18 mouse cellular contexts compared by ENCODE assay signal in genomic region chr8:127371326-127371949, GRCm38 (mm10).
DNase-seq lines count a peak whose midpoint lies in the region; ATAC-seq lines count a peak whose summit lies in the region.
"Had no signal": no experiment of that assay in that cellular context is flagged by ENCODE, and none has a peak within 500 bp of the region (broad histone marks: within the 10 kb centered on the region; RNA-seq: fewer than 3 reads in every experiment).

No protein-coding gene starts in this region.

- no peak overlapping the region for H3K4me3 ChIP-seq in forebrain, embryonic 13.5 days
- no peak overlapping the region for H3K4me3 ChIP-seq in forebrain, embryonic 10.5 days
- H3K4me3 ChIP-seq in heart, embryonic 12.5 days: no peak overlapping the region
- H3K4me3 ChIP-seq: embryonic facial prominence, embryonic 13.5 days; hindbrain, embryonic 13.5 days; intestine, embryonic 15.5 days had no signal

- no peak for DNase-seq in forebrain, embryonic 10.5 days (ENCODE audit: extremely low spot score, low spot score)
- DNase-seq in heart, adult 11 months: peak; percentile 70
- DNase-seq in 3134 (ENCODE audit: extremely low read depth, insufficient read length, low spot score): peak; percentile 2
- peak; percentile 8 for DNase-seq in retina, embryonic 14.5 days (ENCODE audit: low spot score)
- DNase-seq in ovary, postnatal 36 days (ENCODE audit: low spot score): no peak
- DNase-seq: adrenal gland, postnatal 14 days; cerebellum, adult 18-20 months; cerebellum, adult 9-11 months; cerebellum, postnatal 36 days; gastrocnemius, postnatal 14 days; heart, postnatal 10 days; heart, postnatal 4 days had no signal

- no peak overlapping the region for H3K9ac ChIP-seq in forebrain, embryonic 13.5 days
- H3K9ac ChIP-seq in heart, embryonic 12.5 days: no peak overlapping the region
- H3K9ac ChIP-seq: embryonic facial prominence, embryonic 13.5 days; hindbrain, embryonic 13.5 days; intestine, embryonic 15.5 days had no signal

- no peak overlapping the region for H3K4me2 ChIP-seq in forebrain, embryonic 13.5 days
- H3K4me2 ChIP-seq in heart, embryonic 12.5 days: no peak overlapping the region
- H3K4me2 ChIP-seq: embryonic facial prominence, embryonic 13.5 days; hindbrain, embryonic 13.5 days; intestine, embryonic 15.5 days had no signal

- H3K27me3 ChIP-seq in forebrain, embryonic 13.5 days: no peaks in the 10 kb centered on the region
- no peaks in the 10 kb centered on the region for H3K27me3 ChIP-seq in forebrain, embryonic 10.5 days (ENCODE audit: poor library complexity, severe bottlenecking)
- H3K27me3 ChIP-seq in heart, embryonic 12.5 days (replicated peaks): no peaks in the 10 kb centered on the region
- H3K27me3 ChIP-seq: embryonic facial prominence, embryonic 13.5 days; hindbrain, embryonic 13.5 days; intestine, embryonic 15.5 days had no signal

- peaks cover 9% of the 10 kb centered on the region for H3K36me3 ChIP-seq in forebrain, embryonic 13.5 days (ENCODE audit: poor library complexity, severe bottlenecking)
- H3K36me3 ChIP-seq in forebrain, embryonic 10.5 days (replicated peaks): peaks cover 30% of the 10 kb centered on the region
- peaks cover 25% of the 10 kb centered on the region for H3K36me3 ChIP-seq in heart, embryonic 12.5 days

- no peaks in the 10 kb centered on the region for H3K9me3 ChIP-seq in forebrain, embryonic 13.5 days (replicated peaks)
- no peaks in the 10 kb centered on the region for H3K9me3 ChIP-seq in forebrain, embryonic 10.5 days
- H3K9me3 ChIP-seq in heart, embryonic 12.5 days (replicated peaks): no peaks in the 10 kb centered on the region
- H3K9me3 ChIP-seq: embryonic facial prominence, embryonic 13.5 days; hindbrain, embryonic 13.5 days; intestine, embryonic 15.5 days had no signal

- H3K27ac ChIP-seq in forebrain, embryonic 13.5 days: no peak overlapping the region
- H3K27ac ChIP-seq in forebrain, embryonic 10.5 days: no peak overlapping the region
- H3K27ac ChIP-seq in heart, embryonic 12.5 days (ENCODE audit: poor library complexity, severe bottlenecking): no peak overlapping the region
- H3K27ac ChIP-seq: embryonic facial prominence, embryonic 13.5 days; hindbrain, embryonic 13.5 days; intestine, embryonic 15.5 days had no signal

- 88% methylated on average over 16 of the region's 16 CpGs for WGBS in forebrain, embryonic 13.5 days
- WGBS in forebrain, embryonic 10.5 days: 95% methylated on average over 16 of the region's 16 CpGs
- WGBS in heart, embryonic 12.5 days: 90% methylated on average over 16 of the region's 16 CpGs

- peak; percentile 57; the same call in 1 of the 2 replicates for ATAC-seq in forebrain, embryonic 13.5 days
- ATAC-seq in heart, embryonic 12.5 days (ENCODE audit: insufficient number of reproducible peaks, low FRiP score): no peak
- ATAC-seq: activated CD4-positive, CD25-positive, alpha-beta regulatory T cell, adult 4 months; intestine, embryonic 15.5 days had no signal

- peaks cover 5% of the 10 kb centered on the region; the same call in 1 of the 2 replicates for H3K4me1 ChIP-seq in forebrain, embryonic 13.5 days
- peaks cover 10% of the 10 kb centered on the region for H3K4me1 ChIP-seq in forebrain, embryonic 10.5 days
- peaks cover 7% of the 10 kb centered on the region; the same call in 1 of the 2 replicates for H3K4me1 ChIP-seq in heart, embryonic 12.5 days (replicated peaks)
- H3K4me1 ChIP-seq: intestine, embryonic 15.5 days had no signal

Comparison
In these comparisons a context has a peak if more than half of its experiments do, and no peak if none do; other contexts are left out.
1. DNase-seq: peak in heart, adult 11 months (single experiment), 3134 (single experiment) and retina, embryonic 14.5 days (single experiment); none in forebrain, embryonic 10.5 days (single experiment) and ovary, postnatal 36 days (single experiment).